Mouse (Mus musculus): ENCODE results near the gene Hspb9. TPM values are rescaled to one million over a fixed set of nuclear protein-coding genes. Genes with fewer than 3 reads are reported as not detected.
A peak's percentile ranks its signal among the peaks of the same experiment; 100 is the strongest.

The Hspb9 gene
- polyA plus RNA-seq, 1 experiment from 2014 or later, result 0.27 TPM

DNA sequence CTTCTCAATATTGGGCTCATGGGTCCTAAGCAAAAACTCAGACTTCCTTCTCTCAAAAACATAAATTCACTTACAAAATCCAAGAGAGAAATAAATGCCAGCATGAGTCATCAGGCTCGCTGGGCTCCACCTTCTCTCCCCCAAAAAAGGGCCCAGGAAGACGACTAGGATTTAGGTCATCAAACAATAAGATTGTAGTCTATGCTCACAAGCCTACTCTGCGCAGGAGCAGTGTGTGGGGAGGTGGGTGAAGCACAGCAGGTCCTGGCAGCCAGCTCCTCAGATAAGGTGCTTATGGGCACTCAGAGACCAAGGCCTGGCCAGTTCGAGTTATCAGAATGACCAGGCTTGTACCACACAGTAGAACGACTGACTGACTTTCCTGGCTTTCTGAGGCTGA lies 6.7 kb downstream of the Hspb9 start:
- Histone ChIP-seq H3K36me3 (ENCODE audit: control insufficient read depth, insufficient read depth, low read length) (peaks cover 31% of the 10 kb centered on the region), H3K9me3 (ENCODE audit: control insufficient read depth, low read length) (no peaks in the 10 kb centered on the region), H3K4me1 (replicated peaks; ENCODE audit: control insufficient read depth, insufficient read depth, low read length) (peaks cover 51% of the 10 kb centered on the region), H3K9ac (ENCODE audit: low read depth, low read length) (no peak overlapping the region), H3K4me2 (no peak overlapping the region), H3K4me3 (ENCODE audit: low read depth, low read length) (no peak overlapping the region), H3K27ac (ENCODE audit: low read depth, low read length) (peak overlapping the region; percentile 74; the same call in 1 of the 2 replicates), H3K27me3 (replicated peaks; ENCODE audit: control insufficient read depth, insufficient read depth, low read length) (no peaks in the 10 kb centered on the region)
- DNase-seq (ENCODE audit: low spot score) (no peak), ATAC-seq (replicated peaks; ENCODE audit: low FRiP score) (no peak)
- 47% methylated on average over 5 of the region's 5 CpGs for WGBS

- ATAC-seq (replicated peaks; ENCODE audit: low FRiP score) (no peak), DNase-seq (ENCODE audit: low spot score) (no peak)
- H3K36me3 ChIP-seq (ENCODE audit: control insufficient read depth, insufficient read depth, low read length), result peaks cover 24% of the 10 kb centered on the region
- 34% methylated on average over 4 of the region's 4 CpGs for WGBS
- peaks cover 61% of the 10 kb centered on the region for H3K4me1 ChIP-seq (replicated peaks; ENCODE audit: control insufficient read depth, insufficient read depth, low read length)
- H3K9ac ChIP-seq (ENCODE audit: low read depth, low read length), result 0 out of 2 replicates have a peak overlapping the region, but pooled peaks have one; percentile 25
- H3K4me3 ChIP-seq (ENCODE audit: low read depth, low read length), result no peak overlapping the region
- peak overlapping the region; percentile 29 for H3K4me2 ChIP-seq
- no peaks in the 10 kb centered on the region for H3K27me3 ChIP-seq (replicated peaks; ENCODE audit: control insufficient read depth, insufficient read depth, low read length)
- H3K9me3 ChIP-seq (ENCODE audit: control insufficient read depth, low read length), result no peaks in the 10 kb centered on the region
- peak overlapping the region; percentile 74 for H3K27ac ChIP-seq (ENCODE audit: low read depth, low read length)
These were observed 7.6 kb downstream of the Hspb9 start for GRCm38 (mm10) chr11:100721254-100721653.

- Histone ChIP-seq H3K27ac (ENCODE audit: low read depth, low read length) (peak overlapping the region; percentile 74), H3K9ac (ENCODE audit: low read depth, low read length) (0 out of 2 replicates have a peak overlapping the region, but pooled peaks have one; percentile 25), H3K9me3 (ENCODE audit: control insufficient read depth, low read length) (no peaks in the 10 kb centered on the region), H3K4me3 (ENCODE audit: low read depth, low read length) (no peak overlapping the region; the same call in 1 of the 2 replicates), H3K4me1 (replicated peaks; ENCODE audit: control insufficient read depth, insufficient read depth, low read length) (peaks cover 61% of the 10 kb centered on the region), H3K27me3 (replicated peaks; ENCODE audit: control insufficient read depth, insufficient read depth, low read length) (no peaks in the 10 kb centered on the region), H3K36me3 (ENCODE audit: control insufficient read depth, insufficient read depth, low read length) (peaks cover 20% of the 10 kb centered on the region), H3K4me2 (peak overlapping the region; percentile 42)
- 40% methylated on average over 8 of the region's 8 CpGs for WGBS
- DNase-seq (ENCODE audit: low spot score) (no peak), ATAC-seq (replicated peaks; ENCODE audit: low FRiP score) (peak; percentile 76)
These were observed 8.3 kb downstream of the Hspb9 start for GRCm38 (mm10) chr11:100721776-100722492.

DNA sequence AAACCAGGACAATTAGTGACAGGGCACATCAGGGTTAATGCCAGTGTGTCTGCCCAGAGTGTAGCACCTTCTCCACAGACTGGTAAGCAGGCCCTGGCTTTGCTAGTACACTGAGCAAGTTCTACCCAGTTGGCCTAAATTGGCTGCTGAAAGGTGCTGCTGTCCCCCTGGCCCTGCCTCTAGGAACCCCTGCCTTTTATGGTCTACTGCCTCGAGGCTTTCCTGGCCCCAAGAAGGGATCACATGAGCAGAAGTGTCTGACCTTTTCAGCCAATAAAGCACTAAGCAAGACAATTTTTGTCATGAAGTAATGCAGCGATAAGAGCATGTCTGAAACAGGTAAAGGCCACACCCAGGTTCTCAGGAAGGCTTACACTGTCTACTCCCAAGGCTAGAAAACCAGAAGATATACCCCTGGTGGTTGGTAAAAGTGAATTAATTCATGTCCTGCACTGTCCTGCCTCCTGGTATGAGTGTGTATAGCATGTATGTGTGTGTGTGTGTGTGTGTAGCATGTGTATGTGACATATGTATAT lies 8.9 kb downstream of the Hspb9 start:
- peaks cover 20% of the 10 kb centered on the region for H3K36me3 ChIP-seq (ENCODE audit: control insufficient read depth, insufficient read depth, low read length)
- peak overlapping the region; percentile 74 for H3K27ac ChIP-seq (ENCODE audit: low read depth, low read length)
- H3K4me1 ChIP-seq (replicated peaks; ENCODE audit: control insufficient read depth, insufficient read depth, low read length), result peaks cover 64% of the 10 kb centered on the region
- peak overlapping the region; percentile 42 for H3K4me2 ChIP-seq
- 49% methylated on average over 2 of the region's 2 CpGs for WGBS
- no peaks in the 10 kb centered on the region for H3K27me3 ChIP-seq (replicated peaks; ENCODE audit: control insufficient read depth, insufficient read depth, low read length)
- H3K4me3 ChIP-seq (ENCODE audit: low read depth, low read length), result no peak overlapping the region; the same call in 1 of the 2 replicates
- no peaks in the 10 kb centered on the region for H3K9me3 ChIP-seq (ENCODE audit: control insufficient read depth, low read length)
- peak; percentile 6; the same call in 1 of the 2 replicates for ATAC-seq (replicated peaks; ENCODE audit: low FRiP score)
- DNase-seq (ENCODE audit: low spot score), result no peak
- 0 out of 2 replicates have a peak overlapping the region, but pooled peaks have one; percentile 25 for H3K9ac ChIP-seq (ENCODE audit: low read depth, low read length)

DNA sequence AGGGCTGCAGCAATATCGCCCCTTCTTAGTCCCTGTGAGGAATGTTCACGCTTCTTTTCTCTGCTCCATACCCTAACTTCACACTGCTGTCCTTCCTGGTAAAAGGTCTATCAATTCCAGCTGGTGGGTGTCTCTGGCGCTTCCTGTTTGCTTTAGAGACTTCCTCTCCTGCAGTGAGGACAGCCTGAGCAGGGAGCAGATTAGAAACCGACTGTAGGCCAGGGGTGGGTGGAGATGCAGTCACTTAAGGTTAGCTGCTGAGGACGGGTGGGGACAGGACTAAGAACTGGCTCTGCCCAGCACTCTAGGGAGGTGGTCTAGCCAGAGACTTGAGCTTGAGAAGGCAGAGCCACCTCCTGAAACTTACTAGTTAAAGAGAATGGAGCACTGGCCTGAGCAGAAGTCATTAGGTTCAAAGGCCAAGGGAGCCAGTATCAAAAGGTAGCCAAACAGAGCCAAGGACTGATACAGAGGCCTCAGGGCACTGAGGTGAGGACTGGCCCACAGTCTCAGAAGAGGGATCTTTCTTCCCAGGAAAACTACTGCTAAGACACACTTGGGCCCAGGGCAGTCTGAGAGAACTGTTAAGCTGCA lies 11.4 kb downstream of the Hspb9 start:
- H3K4me3 ChIP-seq (ENCODE audit: low read depth, low read length), result no peak overlapping the region
- H3K36me3 ChIP-seq (ENCODE audit: control insufficient read depth, insufficient read depth, low read length), result peaks cover 9% of the 10 kb centered on the region; the same call in 1 of the 2 replicates
- no peaks in the 10 kb centered on the region for H3K27me3 ChIP-seq (replicated peaks; ENCODE audit: control insufficient read depth, insufficient read depth, low read length)
- DNase-seq (ENCODE audit: low spot score) (no peak), ATAC-seq (replicated peaks; ENCODE audit: low FRiP score) (peak; percentile 47; the same call in 1 of the 2 replicates)
- H3K9ac ChIP-seq (ENCODE audit: low read depth, low read length), result no peak overlapping the region
- peak overlapping the region; percentile 9; the same call in 1 of the 2 replicates for H3K4me2 ChIP-seq
- H3K27ac ChIP-seq (ENCODE audit: low read depth, low read length), result peak overlapping the region; percentile 67
- H3K9me3 ChIP-seq (ENCODE audit: control insufficient read depth, low read length), result no peaks in the 10 kb centered on the region
- H3K4me1 ChIP-seq (replicated peaks; ENCODE audit: control insufficient read depth, insufficient read depth, low read length), result peaks cover 61% of the 10 kb centered on the region
- 21% methylated on average over 5 of the region's 5 CpGs for WGBS

DNA sequence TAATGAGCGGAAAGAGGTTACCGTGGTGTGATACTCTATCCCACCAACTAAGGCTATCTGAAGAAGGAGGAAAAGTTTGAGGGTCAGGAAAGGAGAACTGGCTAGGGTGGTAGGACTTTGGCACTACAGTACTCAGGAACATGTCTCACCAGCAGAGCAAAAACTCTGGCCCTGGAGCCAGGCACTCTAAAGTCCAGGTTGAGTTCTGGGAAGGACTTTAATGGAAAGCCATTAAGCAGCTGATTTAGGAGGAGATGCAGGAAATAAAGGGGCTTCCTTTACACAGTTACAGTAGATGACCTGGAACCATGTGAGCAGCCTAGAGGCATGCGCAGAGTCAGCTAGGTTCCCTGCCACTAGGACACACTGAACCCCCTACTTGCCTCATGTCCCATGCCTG lies 13.6 kb downstream of the Hspb9 start:
- ATAC-seq (replicated peaks; ENCODE audit: low FRiP score) (no peak), DNase-seq (ENCODE audit: low spot score) (no peak)
- no peaks in the 10 kb centered on the region for H3K9me3 ChIP-seq (ENCODE audit: control insufficient read depth, low read length)
- H3K4me1 ChIP-seq (replicated peaks; ENCODE audit: control insufficient read depth, insufficient read depth, low read length), result peaks cover 45% of the 10 kb centered on the region
- 93% methylated on average over 3 of the region's 3 CpGs for WGBS
- peaks cover 9% of the 10 kb centered on the region; the same call in 1 of the 2 replicates for H3K36me3 ChIP-seq (ENCODE audit: control insufficient read depth, insufficient read depth, low read length)
- no peak overlapping the region for H3K9ac ChIP-seq (ENCODE audit: low read depth, low read length)
- H3K27me3 ChIP-seq (replicated peaks; ENCODE audit: control insufficient read depth, insufficient read depth, low read length), result no peaks in the 10 kb centered on the region
- no peak overlapping the region for H3K27ac ChIP-seq (ENCODE audit: low read depth, low read length)
- no peak overlapping the region for H3K4me2 ChIP-seq
- H3K4me3 ChIP-seq (ENCODE audit: low read depth, low read length), result no peak overlapping the region

- Histone ChIP-seq H3K36me3 (ENCODE audit: control insufficient read depth, insufficient read depth, low read length) (peaks cover 12% of the 10 kb centered on the region; the same call in 1 of the 2 replicates), H3K4me2 (no peak overlapping the region), H3K4me1 (replicated peaks; ENCODE audit: control insufficient read depth, insufficient read depth, low read length) (peaks cover 40% of the 10 kb centered on the region), H3K27ac (ENCODE audit: low read depth, low read length) (no peak overlapping the region), H3K4me3 (ENCODE audit: low read depth, low read length) (no peak overlapping the region), H3K27me3 (replicated peaks; ENCODE audit: control insufficient read depth, insufficient read depth, low read length) (no peaks in the 10 kb centered on the region), H3K9ac (ENCODE audit: low read depth, low read length) (no peak overlapping the region), H3K9me3 (ENCODE audit: control insufficient read depth, low read length) (no peaks in the 10 kb centered on the region)
- ATAC-seq (replicated peaks; ENCODE audit: low FRiP score), result no peak
- no peak for DNase-seq (ENCODE audit: low spot score)
- WGBS, result 88% methylated on average over 6 of the region's 6 CpGs
These were observed 15.0 kb downstream of the Hspb9 start for GRCm38 (mm10) chr11:100728601-100729000.

DNA sequence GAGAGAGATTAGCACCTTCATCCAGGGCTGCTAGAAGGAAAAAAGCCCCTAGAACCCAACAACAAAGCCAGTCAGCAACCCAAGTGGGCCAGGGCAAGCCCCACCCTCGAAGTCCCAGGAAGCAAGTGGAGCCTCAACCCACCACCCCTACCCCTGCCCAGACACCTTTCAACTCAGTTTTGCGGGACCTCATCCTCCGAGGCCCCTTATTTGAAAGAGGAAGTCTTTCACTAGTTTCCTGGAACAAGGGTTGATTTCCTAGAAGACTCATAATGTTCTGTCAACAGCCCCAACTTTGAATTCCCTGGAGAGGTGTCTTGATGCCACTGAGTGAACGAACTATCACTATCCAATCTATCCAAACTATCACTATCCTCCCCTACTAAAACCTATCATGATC lies 16.3 kb downstream of the Hspb9 start:
- Histone ChIP-seq H3K27ac (ENCODE audit: low read depth, low read length) (no peak overlapping the region), H3K4me2 (no peak overlapping the region), H3K27me3 (replicated peaks; ENCODE audit: control insufficient read depth, insufficient read depth, low read length) (no peaks in the 10 kb centered on the region), H3K36me3 (ENCODE audit: control insufficient read depth, insufficient read depth, low read length) (peaks cover 12% of the 10 kb centered on the region; the same call in 1 of the 2 replicates), H3K9ac (ENCODE audit: low read depth, low read length) (no peak overlapping the region), H3K4me1 (replicated peaks; ENCODE audit: control insufficient read depth, insufficient read depth, low read length) (peaks cover 31% of the 10 kb centered on the region), H3K9me3 (ENCODE audit: control insufficient read depth, low read length) (no peaks in the 10 kb centered on the region), H3K4me3 (ENCODE audit: low read depth, low read length) (no peak overlapping the region)
- ATAC-seq (replicated peaks; ENCODE audit: low FRiP score), result no peak
- no peak for DNase-seq (ENCODE audit: low spot score)
- 54% methylated on average over 4 of the region's 4 CpGs for WGBS
